Mouse (Mus musculus): ENCODE data around the gene Olfr1555-ps1.
"Not testable (repeated sequence)": the region's sequence is repeated elsewhere in the genome, so short reads cannot be mapped to it uniquely, and the experiment has no call there.

Gene Olfr1555-ps1

GRCm38 (mm10) chr19:12170062-12170599 is at the start of gene Olfr1555-ps1:
Gene Olfr1555-ps1 (minus strand): TSS chr19:12170112.
- not testable (repeated sequence) for DNase-seq (ENCODE audit: low spot score)

GRCm38 (mm10) chr19:12200334-12200733 is 30.4 kb upstream of the Olfr1555-ps1 start, which contains the start of gene Olfr1431:
Gene Olfr1431 (plus strand): TSS chr19:12200634.
- DNase-seq (ENCODE audit: low spot score), result no peak

- DNase-seq (ENCODE audit: low spot score), result not testable (repeated sequence)
These were observed 29.2 kb upstream of the Olfr1555-ps1 start for GRCm38 (mm10) chr19:12199076-12199475.

- not testable (repeated sequence) for DNase-seq (ENCODE audit: low spot score)
These were observed 5.5 kb upstream of the Olfr1555-ps1 start for GRCm38 (mm10) chr19:12175431-12175830.

GRCm38 (mm10) chr19:12145452-12145851 is 24.5 kb downstream of the Olfr1555-ps1 start:
- no peak for DNase-seq (ENCODE audit: low spot score)

- no peak for DNase-seq (ENCODE audit: low spot score)
These were observed 26.6 kb downstream of the Olfr1555-ps1 start for GRCm38 (mm10) chr19:12143356-12143755.

GRCm38 (mm10) chr19:12134289-12134688 is 35.6 kb downstream of the Olfr1555-ps1 start:
- DNase-seq (ENCODE audit: low spot score), result no peak

- no peak for DNase-seq (ENCODE audit: low spot score)
These were observed 46.8 kb downstream of the Olfr1555-ps1 start, which contains the start of gene Olfr76 for GRCm38 (mm10) chr19:12123103-12123502. Gene Olfr76 (minus strand): TSS chr19:12123203.

- no peak for DNase-seq (ENCODE audit: low spot score)
These were observed 53.4 kb downstream of the Olfr1555-ps1 start for GRCm38 (mm10) chr19:12116464-12116863.

- no peak for DNase-seq (ENCODE audit: low spot score)
These were observed 54.1 kb downstream of the Olfr1555-ps1 start, which contains the start of gene Olfr1428 for GRCm38 (mm10) chr19:12115797-12116196. Gene Olfr1428 (minus strand): TSS chr19:12115897.

All from spleen, adult 12 weeks (tissue).